ENCODE assay signal across 8 mouse cellular contexts in genomic region chr17:28351353-28351890, GRCm38 (mm10). TPM values are rescaled to one million over a fixed set of nuclear protein-coding genes. Genes with fewer than 3 reads are reported as not detected.
A peak's percentile ranks its signal among the peaks of the same experiment; 100 is the strongest.
DNase-seq lines count a peak whose midpoint lies in the region; ATAC-seq and TF ChIP-seq lines count a peak whose summit lies in the region.

No protein-coding gene starts in this region.

- no peaks in the 10 kb centered on the region for H3K27me3 ChIP-seq in lung, embryonic 14.5 days (ENCODE audit: insufficient read depth, low read length)
- peaks cover 48% of the 10 kb centered on the region for H3K27me3 ChIP-seq in forebrain, embryonic 12.5 days
- peaks cover 17% of the 10 kb centered on the region for H3K27me3 ChIP-seq in limb, embryonic 10.5 days (ENCODE audit: low read depth, poor library complexity, severe bottlenecking)
- peaks cover 36% of the 10 kb centered on the region for H3K27me3 ChIP-seq in neural tube, embryonic 15.5 days (replicated peaks)

- DNase-seq in lung, embryonic 14.5 days: peak; percentile 27
- DNase-seq in lung, postnatal 36 days: no peak
- no peak for DNase-seq in limb, embryonic 10.5 days (ENCODE audit: low spot score)
- no peak for DNase-seq in gastrocnemius, postnatal 4 days (ENCODE audit: low spot score in 2 of 2)
- no peak for DNase-seq in Muller cell, postnatal 12 days (ENCODE audit: inconsistent ontology term)
- DNase-seq in urinary bladder, postnatal 4 days (ENCODE audit: low spot score in 2 of 2): no peak

- no peak for TF ChIP-seq CTCF in lung, embryonic 14.5 days (IDR thresholded peaks at IDR 0.05; ENCODE audit: low read depth)

- peak overlapping the region; percentile 94 for H3K4me2 ChIP-seq in lung, embryonic 14.5 days
- H3K4me2 ChIP-seq in forebrain, embryonic 12.5 days: peak overlapping the region; percentile 88
- H3K4me2 ChIP-seq in neural tube, embryonic 15.5 days: peak overlapping the region; percentile 95

- no peaks in the 10 kb centered on the region for H3K9me3 ChIP-seq in lung, embryonic 14.5 days (ENCODE audit: low read depth, low read length)
- no peaks in the 10 kb centered on the region for H3K9me3 ChIP-seq in forebrain, embryonic 12.5 days
- no peaks in the 10 kb centered on the region for H3K9me3 ChIP-seq in limb, embryonic 10.5 days (replicated peaks)
- no peaks in the 10 kb centered on the region for H3K9me3 ChIP-seq in neural tube, embryonic 15.5 days (replicated peaks)

- H3K9ac ChIP-seq in lung, embryonic 14.5 days: peak overlapping the region; percentile 88
- peak overlapping the region; percentile 81 for H3K9ac ChIP-seq in forebrain, embryonic 12.5 days
- H3K9ac ChIP-seq in neural tube, embryonic 15.5 days (replicated peaks): peak overlapping the region; percentile 52

- WGBS in lung, embryonic 14.5 days: under 1% methylated on average over 29 of the region's 29 CpGs
- 1% methylated on average over 29 of the region's 29 CpGs for WGBS in forebrain, embryonic 12.5 days
- WGBS in limb, embryonic 10.5 days: under 1% methylated on average over 29 of the region's 29 CpGs
- under 1% methylated on average over 28 of the region's 29 CpGs for WGBS in neural tube, embryonic 15.5 days

- peak; percentile 76; the same call in 1 of the 2 replicates for ATAC-seq in lung, embryonic 14.5 days (ENCODE audit: insufficient read depth)
- no peak; the same call in none of the 2 replicates for ATAC-seq in forebrain, embryonic 12.5 days (ENCODE audit: low FRiP score)
- no peak for ATAC-seq in neural tube, embryonic 15.5 days (ENCODE audit: low FRiP score)

- peak overlapping the region; percentile 77 for H3K4me3 ChIP-seq in lung, embryonic 14.5 days (ENCODE audit: low read depth, low read length)
- peak overlapping the region; percentile 76 for H3K4me3 ChIP-seq in forebrain, embryonic 12.5 days (replicated peaks)
- H3K4me3 ChIP-seq in limb, embryonic 10.5 days: peak overlapping the region; percentile 86
- H3K4me3 ChIP-seq in neural tube, embryonic 15.5 days (replicated peaks): peak overlapping the region; percentile 59

- peaks cover 36% of the 10 kb centered on the region for H3K4me1 ChIP-seq in lung, embryonic 14.5 days (ENCODE audit: insufficient read depth)
- peaks cover 35% of the 10 kb centered on the region for H3K4me1 ChIP-seq in forebrain, embryonic 12.5 days
- peaks cover 58% of the 10 kb centered on the region for H3K4me1 ChIP-seq in limb, embryonic 10.5 days
- peaks cover 36% of the 10 kb centered on the region for H3K4me1 ChIP-seq in neural tube, embryonic 15.5 days

- peak overlapping the region; percentile 99 for H3K27ac ChIP-seq in lung, embryonic 14.5 days (ENCODE audit: low read depth)
- peak overlapping the region; percentile 82 for H3K27ac ChIP-seq in forebrain, embryonic 12.5 days
- peak overlapping the region; percentile 96 for H3K27ac ChIP-seq in limb, embryonic 10.5 days
- H3K27ac ChIP-seq in neural tube, embryonic 15.5 days (replicated peaks): no peak overlapping the region

- H3K36me3 ChIP-seq in lung, embryonic 14.5 days (ENCODE audit: insufficient read depth): no peaks in the 10 kb centered on the region
- H3K36me3 ChIP-seq in forebrain, embryonic 12.5 days (replicated peaks): no peaks in the 10 kb centered on the region
- H3K36me3 ChIP-seq in limb, embryonic 10.5 days: no peaks in the 10 kb centered on the region
- no peaks in the 10 kb centered on the region for H3K36me3 ChIP-seq in neural tube, embryonic 15.5 days

RNA-seq across cellular contexts. Expression of gene Tead3, which starts 0.8 kb away (rescaled TPM):
- 11.2 and 11.3 TPM in 2 replicates for polyA plus RNA-seq in lung, embryonic 14.5 days (2014; fragmentation: Nextera tagmentation; extraction: Ambion mirVana)
- 4.2 and 5.1 TPM in 2 replicates for polyA plus RNA-seq in forebrain, embryonic 12.5 days (2016; fragmentation: Nextera tagmentation; extraction: Ambion mirVana)
- polyA plus RNA-seq in limb, embryonic 10.5 days (2016; fragmentation: Nextera tagmentation; extraction: Ambion mirVana): 5.2 and 9.8 TPM in 2 replicates
- polyA plus RNA-seq in neural tube, embryonic 15.5 days (2015; fragmentation: Nextera tagmentation; extraction: Ambion mirVana): 1.5 and 3.2 TPM in 2 replicates
- 10 to 100 TPM; 24.3 to 24.6 TPM for total RNA-seq in gastrocnemius, postnatal 4 days (2021)

RNA-seq across cellular contexts. Expression of gene Tulp1, which starts 13.6 kb away (rescaled TPM):
- polyA plus RNA-seq in lung, embryonic 14.5 days (2014; fragmentation: Nextera tagmentation; extraction: Ambion mirVana): 3.0 and 3.6 TPM in 2 replicates
- 3.5 and 4.0 TPM in 2 replicates for polyA plus RNA-seq in forebrain, embryonic 12.5 days (2016; fragmentation: Nextera tagmentation; extraction: Ambion mirVana)
- polyA plus RNA-seq in limb, embryonic 10.5 days (2016; fragmentation: Nextera tagmentation; extraction: Ambion mirVana): 3.4 and 4.1 TPM in 2 replicates
- 1.1 and 1.5 TPM in 2 replicates for polyA plus RNA-seq in neural tube, embryonic 15.5 days (2015; fragmentation: Nextera tagmentation; extraction: Ambion mirVana)
- under 1 TPM; 0.47 to 0.57 TPM for total RNA-seq in gastrocnemius, postnatal 4 days (2021)

RNA-seq across cellular contexts. Expression of gene Rpl10a, which starts 23.2 kb away (rescaled TPM):
- 799 and 802 TPM in 2 replicates for polyA plus RNA-seq in lung, embryonic 14.5 days (2014; fragmentation: Nextera tagmentation; extraction: Ambion mirVana)
- polyA plus RNA-seq in forebrain, embryonic 12.5 days (2016; fragmentation: Nextera tagmentation; extraction: Ambion mirVana): 370 and 384 TPM in 2 replicates
- 502 and 576 TPM in 2 replicates for polyA plus RNA-seq in limb, embryonic 10.5 days (2016; fragmentation: Nextera tagmentation; extraction: Ambion mirVana)
- polyA plus RNA-seq in neural tube, embryonic 15.5 days (2015; fragmentation: Nextera tagmentation; extraction: Ambion mirVana): 329 and 387 TPM in 2 replicates
- total RNA-seq in gastrocnemius, postnatal 4 days (2021): 100 to 1,000 TPM; 919 to 955 TPM

RNA-seq across cellular contexts. Expression of gene Fance, which starts 38.1 kb away (rescaled TPM):
- polyA plus RNA-seq in lung, embryonic 14.5 days (2014; fragmentation: Nextera tagmentation; extraction: Ambion mirVana): 28.2 and 35.3 TPM in 2 replicates
- 25.9 and 26.0 TPM in 2 replicates for polyA plus RNA-seq in forebrain, embryonic 12.5 days (2016; fragmentation: Nextera tagmentation; extraction: Ambion mirVana)
- 32.9 and 35.5 TPM in 2 replicates for polyA plus RNA-seq in limb, embryonic 10.5 days (2016; fragmentation: Nextera tagmentation; extraction: Ambion mirVana)
- 26.3 and 30.3 TPM in 2 replicates for polyA plus RNA-seq in neural tube, embryonic 15.5 days (2015; fragmentation: Nextera tagmentation; extraction: Ambion mirVana)
- total RNA-seq in gastrocnemius, postnatal 4 days (2021): 10 to 100 TPM; 24.9 to 25.4 TPM
